Mouse (Mus musculus) C2C12 (cell line): ENCODE measurements around the gene Fbln2.
A peak's percentile ranks its signal among the peaks of the same experiment; 100 is the strongest.

ENCODE experiments used
- CTCF ChIP-seq: IDR thresholded peaks from one replicate; pipeline ENCODE4 v1.5.1; 2011; ENCODE audit not compliant: control insufficient read depth, insufficient read depth, insufficient read length
- FOSL1 ChIP-seq: IDR thresholded peaks from one replicate; pipeline ENCODE4 v1.8.0; 2011; ENCODE audit warnings: mild to moderate bottlenecking, low read length; ENCODE audit not compliant: poor library complexity, insufficient read depth, severe bottlenecking
- MAX ChIP-seq: IDR thresholded peaks from one replicate; pipeline ENCODE4 v1.6.1; 2011; ENCODE audit warnings: mild to moderate bottlenecking, control low read depth
- MYOG ChIP-seq: IDR thresholded peaks from one replicate; pipeline ENCODE4 v1.6.1; 2011; ENCODE audit not compliant: control insufficient read depth, insufficient read length; ENCODE audit errors: extremely low read depth

DNA sequence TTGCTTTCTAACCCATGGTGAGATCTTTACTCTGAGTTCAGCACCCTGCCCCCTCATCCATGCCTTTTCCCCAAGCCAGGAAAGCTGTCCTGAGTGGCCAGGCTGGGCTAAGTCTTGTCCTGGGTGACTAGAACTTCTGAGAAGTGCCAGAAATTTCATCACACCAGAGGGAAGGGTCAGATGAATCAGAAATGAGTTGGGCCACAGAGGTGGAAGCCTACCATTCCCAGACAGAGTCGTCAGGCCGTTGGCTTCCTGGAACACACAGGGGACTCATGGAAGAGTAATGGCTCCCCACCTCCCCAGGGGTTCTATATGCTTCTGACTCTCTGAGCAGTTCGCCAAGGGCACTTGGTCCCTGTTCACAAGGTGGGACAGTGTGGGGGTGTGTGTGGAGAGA, 4.8 kb upstream of the Fbln2 start:
- no peak for TF ChIP-seq CTCF
- TF ChIP-seq MYOG = no peak
- peak; percentile 15 for TF ChIP-seq FOSL1
- no peak for TF ChIP-seq MAX
